Mouse (Mus musculus): ENCODE measurements around the gene Anapc4. TPM values are rescaled to one million over a fixed set of nuclear protein-coding genes. Genes with fewer than 3 reads are reported as not detected.

Gene Anapc4
- total and polyA plus RNA-seq, 3 experiments, result 66.4 to 87.0 (median 85.6) TPM

DNA sequence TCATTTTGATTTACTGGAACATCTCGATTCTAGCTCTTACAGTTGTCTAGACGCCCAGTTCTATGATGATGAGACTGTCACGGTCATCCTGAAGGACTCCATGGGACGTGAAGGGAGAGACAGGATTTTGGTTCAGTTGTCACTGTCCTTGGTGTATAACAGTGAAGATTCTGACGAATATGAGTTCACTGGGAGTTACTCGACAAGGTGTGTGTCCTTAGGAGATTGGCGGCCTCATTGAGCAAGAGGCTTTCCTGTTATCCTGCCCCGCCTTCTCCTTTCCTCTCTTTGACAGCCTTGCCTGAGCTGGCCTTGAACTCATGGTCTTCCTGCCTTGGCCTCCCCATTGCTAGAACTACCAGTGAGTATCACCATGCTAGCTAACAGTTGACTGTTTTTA is 30.6 kb downstream of the Anapc4 start:
- no peak overlapping the region for H3K4me2 ChIP-seq (ENCODE audit: insufficient read depth, low read depth, poor library complexity, severe bottlenecking)
- H3K9ac ChIP-seq (ENCODE audit: insufficient read depth, low read depth), result no peak overlapping the region
- no peaks in the 10 kb centered on the region for H3K4me1 ChIP-seq (ENCODE audit: control insufficient read depth in 1 of 2, insufficient read depth in 2 of 2)
- H3K9me3 ChIP-seq (replicated peaks; ENCODE audit: low read length), result no peaks in the 10 kb centered on the region
- dilution Hi-C loops (cut with MboI; ENCODE audit: extremely low pct_ligation_motif_present, extremely low pct_unique_long_range_greater_than_20kb, low sequenced_read_pairs) (no loop called here), in situ Hi-C loops (cut with MboI; ENCODE audit: low pct_ligation_motif_present, low pct_unique_long_range_greater_than_20kb, low sequenced_read_pairs) (loop anchor here (10.0 kb wide), 1 partner anchor 260 kb away; no protein-coding TSS in a partner anchor)
- H3K27ac ChIP-seq (ENCODE audit: insufficient read depth, low read depth), result no peak overlapping the region
- H3K79me2 ChIP-seq (replicated peaks; ENCODE audit: control insufficient read depth, extremely low read depth, insufficient read depth, poor library complexity, severe bottlenecking), result no peaks in the 10 kb centered on the region
- TF ChIP-seq IRF4 (IDR thresholded peaks at IDR 0.05; ENCODE audit: low read depth, low read length), result no peak
- no peak for TF ChIP-seq MEF2A (IDR thresholded peaks at IDR 0.05; ENCODE audit: borderline replicate concordance, low read depth, low read length)
- peaks cover 56 to 93% of the 10 kb centered on the region in 2 experiments for H3K36me3 ChIP-seq (replicated peaks in 1 of 2; ENCODE audit: control insufficient read depth in 1 of 2, insufficient read depth in 1 of 2, low read length in 1 of 2)
- no peak for DNase-seq (ENCODE audit: extremely low read depth)
- no peaks in the 10 kb centered on the region for H3K27me3 ChIP-seq (replicated peaks)
- no peak overlapping the region for H3K4me3 ChIP-seq (replicated peaks in 1 of 3; ENCODE audit: low read depth in 2 of 3, low read length in 2 of 3, poor library complexity in 1 of 3)

GRCm38 (mm10) chr5:52865825-52866224 is 32.0 kb downstream of the Anapc4 start:
- Histone ChIP-seq H3K27ac (ENCODE audit: insufficient read depth, low read depth) (no peak overlapping the region), H3K4me2 (ENCODE audit: insufficient read depth, low read depth, poor library complexity, severe bottlenecking) (no peak overlapping the region), H3K4me1 (ENCODE audit: control insufficient read depth in 1 of 2, insufficient read depth in 2 of 2) (no peaks in the 10 kb centered on the region), H3K36me3 (replicated peaks in 1 of 2; ENCODE audit: control insufficient read depth in 1 of 2, insufficient read depth in 1 of 2, low read length in 1 of 2) (peaks cover 45 to 93% of the 10 kb centered on the region in 2 experiments), H3K9me3 (replicated peaks; ENCODE audit: low read length) (no peaks in the 10 kb centered on the region), H3K4me3 (replicated peaks in 1 of 3; ENCODE audit: low read depth in 2 of 3, low read length in 2 of 3, poor library complexity in 1 of 3) (no peak overlapping the region), H3K79me2 (replicated peaks; ENCODE audit: control insufficient read depth, extremely low read depth, insufficient read depth, poor library complexity, severe bottlenecking) (no peaks in the 10 kb centered on the region), H3K27me3 (replicated peaks) (no peaks in the 10 kb centered on the region), H3K9ac (ENCODE audit: insufficient read depth, low read depth) (no peak overlapping the region)
- in situ Hi-C loops (cut with MboI; ENCODE audit: low pct_ligation_motif_present, low pct_unique_long_range_greater_than_20kb, low sequenced_read_pairs), result loop anchor here (10.0 kb wide), 1 partner anchor 259 kb away; no protein-coding TSS in a partner anchor
- dilution Hi-C loops (cut with MboI; ENCODE audit: extremely low pct_ligation_motif_present, extremely low pct_unique_long_range_greater_than_20kb, low sequenced_read_pairs), result no loop called here
- no peak for TF ChIP-seq ZC3H11A (IDR thresholded peaks at IDR 0.05; ENCODE audit: low read depth, low read length)
- TF ChIP-seq SIN3A (IDR thresholded peaks at IDR 0.05; ENCODE audit: low read length), result no peak
- no peak for TF ChIP-seq NRF1 (IDR thresholded peaks at IDR 0.05; ENCODE audit: low read depth, low read length)
- TF ChIP-seq MEF2A (IDR thresholded peaks at IDR 0.05; ENCODE audit: borderline replicate concordance, low read depth, low read length), result no peak
- no peak for TF ChIP-seq BHLHE40 (IDR thresholded peaks at IDR 0.05; ENCODE audit: low read depth, low read length)
- no peak for TF ChIP-seq ZNF384 (IDR thresholded peaks at IDR 0.05; ENCODE audit: low read depth, low read length)
- TF ChIP-seq JUN (IDR thresholded peaks at IDR 0.05; ENCODE audit: insufficient read depth, low read depth, low read length), result no peak
- no peak for TF ChIP-seq MAX (IDR thresholded peaks at IDR 0.05; ENCODE audit: low read length)
- no peak for TF ChIP-seq USF1 (IDR thresholded peaks at IDR 0.05; ENCODE audit: low read depth, low read length)
- no peak for TF ChIP-seq ZKSCAN1 (IDR thresholded peaks at IDR 0.05; ENCODE audit: borderline replicate concordance, low read depth, low read length)
- no peak for TF ChIP-seq CTCF (conservative IDR thresholded peaks at IDR 0.05 in 1 of 2, IDR thresholded peaks at IDR 0.05 in 1 of 2; ENCODE audit: low read depth in 2 of 2, low read length in 2 of 2)
- TF ChIP-seq USF2 (conservative IDR thresholded peaks at IDR 0.05; ENCODE audit: low read depth, low read length), result no peak
- TF ChIP-seq TCF12 (IDR thresholded peaks at IDR 0.05; ENCODE audit: low read depth, low read length), result no peak
- no peak for TF ChIP-seq POLR2A (IDR thresholded peaks at IDR 0.05; ENCODE audit: low read depth, low read length)
- TF ChIP-seq HCFC1 (IDR thresholded peaks at IDR 0.05; ENCODE audit: low read depth, low read length), result no peak
- no peak for TF ChIP-seq ZMIZ1 (IDR thresholded peaks at IDR 0.05; ENCODE audit: low read depth, low read length)
- no peak for TF ChIP-seq UBTF (IDR thresholded peaks at IDR 0.05; ENCODE audit: low read depth, low read length)
- DNase-seq (ENCODE audit: extremely low read depth), result no peak
